Mouse (Mus musculus) stomach, embryonic 16.5 days (tissue): ENCODE results near the gene Nmt2. TPM values are rescaled to one million over a fixed set of nuclear protein-coding genes. Genes with fewer than 3 reads are reported as not detected.

ENCODE experiments used
- ATAC-seq: fragments of 200-750 bp; cut with Nextera tagmentation; 2 replicates; pipeline ENCODE4 v1.8.0; 2017; ENCODE audit warnings: moderate number of reproducible peaks, moderate TSS enrichment; ENCODE audit not compliant: insufficient read depth, low FRiP score
- H3K27ac ChIP-seq: fragments of 300-500 bp; sonication (generic); 2 replicates; pipeline ENCODE4 v1.5.1; 2014; ENCODE audit warnings: low read length
- H3K27me3 ChIP-seq: fragments of 300-500 bp; sonication (generic); 2 replicates; pipeline ENCODE4 v1.6.1; 2014; ENCODE audit warnings: low read length, control low read depth, mixed read lengths; ENCODE audit not compliant: control insufficient read depth, insufficient read depth
- H3K36me3 ChIP-seq: fragments of 300-500 bp; sonication (generic); 2 replicates; pipeline ENCODE4 v1.6.1; 2014; ENCODE audit warnings: low read length; ENCODE audit not compliant: control insufficient read depth, insufficient read depth
- H3K4me1 ChIP-seq: fragments of 300-500 bp; sonication (generic); 2 replicates; pipeline ENCODE4 v1.6.1; 2014; ENCODE audit warnings: low read length, control low read depth, mixed read lengths; ENCODE audit not compliant: control insufficient read depth, insufficient read depth
- H3K4me2 ChIP-seq: fragments of 300-500 bp; sonication (generic); 2 replicates; pipeline ENCODE4 v1.6.1; 2014; ENCODE audit warnings: low read depth, low read length, mixed read lengths
- H3K4me3 ChIP-seq: fragments of 300-500 bp; sonication (generic); replicated peaks from 2 replicates; pipeline ENCODE4 v1.5.1; 2014; ENCODE audit warnings: mild to moderate bottlenecking, low read length
- H3K9ac ChIP-seq: fragments of 300-500 bp; sonication (generic); 2 replicates; pipeline ENCODE4 v1.6.1; 2014; ENCODE audit warnings: low read length
- H3K9me3 ChIP-seq: fragments of 300-500 bp; sonication (generic); replicated peaks from 2 replicates; pipeline ENCODE4 v1.6.1; 2016; ENCODE audit warnings: low read length, control low read depth; ENCODE audit not compliant: control insufficient read depth
- WGBS: fragments of 180-500 bp; shearing (Covaris S2); extraction: QIAGEN DNeasy Blood & Tissue Kit; methylation state at CpG from one replicate; pipeline ENCODE4 v1.1.7; 2014; 5-methylcytosine and 5-hydroxymethylcytosine counted together
- polyA plus RNA-seq: library from polyadenylated mRNA; unstranded; fragments of >200 nt; fragmentation: Nextera tagmentation; extraction: Ambion mirVana; gene quantifications from 2 replicates; pipeline ENCODE4 v1.2.1, GENCODE M21; 2015

The Nmt2 gene
- polyA plus RNA-seq, 1 experiment from 2014 or later, result 36.7 TPM

GRCm38 (mm10) chr2:3305426-3306025 is 21.5 kb downstream of the Nmt2 start:
- H3K9me3 ChIP-seq, result no peaks in the 10 kb centered on the region
- no peak for ATAC-seq
- no peaks in the 10 kb centered on the region for H3K27me3 ChIP-seq
- 41% methylated on average over 3 of the region's 3 CpGs for WGBS
- peaks cover 3% of the 10 kb centered on the region for H3K36me3 ChIP-seq
- H3K4me1 ChIP-seq, result no peaks in the 10 kb centered on the region
- no peak overlapping the region for H3K9ac ChIP-seq
- no peak overlapping the region for H3K4me2 ChIP-seq
- H3K4me3 ChIP-seq, result no peak overlapping the region
- no peak overlapping the region for H3K27ac ChIP-seq

GRCm38 (mm10) chr2:3323132-3323531 is 39.1 kb downstream of the Nmt2 start:
- Histone ChIP-seq H3K4me3 (no peak overlapping the region), H3K4me2 (no peak overlapping the region), H3K4me1 (no peaks in the 10 kb centered on the region), H3K27me3 (no peaks in the 10 kb centered on the region), H3K9me3 (no peaks in the 10 kb centered on the region), H3K9ac (no peak overlapping the region), H3K27ac (no peak overlapping the region), H3K36me3 (peaks cover 15% of the 10 kb centered on the region; the same call in 1 of the 2 replicates)
- WGBS, result 71% methylated on average over 2 of the region's 2 CpGs
- no peak for ATAC-seq

GRCm38 (mm10) chr2:3324381-3325130 is 40.5 kb downstream of the Nmt2 start:
- H3K9me3 ChIP-seq, result no peaks in the 10 kb centered on the region
- H3K27me3 ChIP-seq, result no peaks in the 10 kb centered on the region
- peaks cover 23% of the 10 kb centered on the region; the same call in 1 of the 2 replicates for H3K36me3 ChIP-seq
- H3K27ac ChIP-seq, result no peak overlapping the region
- H3K4me2 ChIP-seq, result no peak overlapping the region
- 92% methylated on average over 7 of the region's 7 CpGs for WGBS
- no peak overlapping the region for H3K9ac ChIP-seq
- H3K4me1 ChIP-seq, result no peaks in the 10 kb centered on the region
- no peak overlapping the region for H3K4me3 ChIP-seq
- ATAC-seq, result no peak

- H3K27ac ChIP-seq, result no peak overlapping the region
- H3K4me1 ChIP-seq, result peaks cover 12% of the 10 kb centered on the region
- no peaks in the 10 kb centered on the region for H3K27me3 ChIP-seq
- no peak overlapping the region for H3K4me3 ChIP-seq
- no peak for ATAC-seq
- peaks cover 20% of the 10 kb centered on the region; the same call in 1 of the 2 replicates for H3K36me3 ChIP-seq
- H3K9ac ChIP-seq, result no peak overlapping the region
- H3K9me3 ChIP-seq, result no peaks in the 10 kb centered on the region
- no peak overlapping the region for H3K4me2 ChIP-seq
- WGBS, result 70% methylated on average over 1 of the region's 1 CpGs
Measured at GRCm38 (mm10) chr2:3326547-3326946, 42.5 kb downstream of the Nmt2 start.

- Histone ChIP-seq H3K36me3 (peaks cover 20% of the 10 kb centered on the region; the same call in 1 of the 2 replicates), H3K9me3 (no peaks in the 10 kb centered on the region), H3K27me3 (no peaks in the 10 kb centered on the region), H3K9ac (no peak overlapping the region), H3K4me1 (peaks cover 14% of the 10 kb centered on the region), H3K4me3 (no peak overlapping the region), H3K4me2 (no peak overlapping the region), H3K27ac (no peak overlapping the region)
- peak; percentile 56; the same call in 1 of the 2 replicates for ATAC-seq
- 24% methylated on average over 1 of the region's 1 CpGs for WGBS
Measured at GRCm38 (mm10) chr2:3327351-3327750, 43.3 kb downstream of the Nmt2 start.

- peaks cover 14% of the 10 kb centered on the region for H3K4me1 ChIP-seq
- H3K27ac ChIP-seq, result peak overlapping the region; percentile 35; the same call in 1 of the 2 replicates
- no peaks in the 10 kb centered on the region for H3K27me3 ChIP-seq
- no peaks in the 10 kb centered on the region for H3K9me3 ChIP-seq
- peaks cover 15% of the 10 kb centered on the region; the same call in 1 of the 2 replicates for H3K36me3 ChIP-seq
- WGBS, result 65% methylated on average over 5 of the region's 5 CpGs
- peak overlapping the region; percentile 82 for H3K9ac ChIP-seq
- no peak for ATAC-seq
- H3K4me3 ChIP-seq, result peak overlapping the region; percentile 69
- H3K4me2 ChIP-seq, result peak overlapping the region; percentile 56
Measured at GRCm38 (mm10) chr2:3331071-3331703, 47.2 kb downstream of the Nmt2 start.

GRCm38 (mm10) chr2:3332056-3332455 is 48.0 kb downstream of the Nmt2 start:
- peak overlapping the region; percentile 56 for H3K4me2 ChIP-seq
- peaks cover 15% of the 10 kb centered on the region; the same call in 1 of the 2 replicates for H3K36me3 ChIP-seq
- peak overlapping the region; percentile 82 for H3K9ac ChIP-seq
- no peaks in the 10 kb centered on the region for H3K9me3 ChIP-seq
- WGBS, result under 1% methylated on average over 21 of the region's 21 CpGs
- 0 out of 2 replicates have a peak, but pooled peaks cover 2% of the 10 kb centered on the region for H3K27me3 ChIP-seq
- no peak for ATAC-seq
- peak overlapping the region; percentile 66 for H3K27ac ChIP-seq
- H3K4me1 ChIP-seq, result peaks cover 14% of the 10 kb centered on the region
- H3K4me3 ChIP-seq, result peak overlapping the region; percentile 69

GRCm38 (mm10) chr2:3332484-3333242 is 48.7 kb downstream of the Nmt2 start, which contains the start of gene Rpp38:
TSS of gene Rpp38 (minus strand) at chr2:3332643.
- no peaks in the 10 kb centered on the region for H3K9me3 ChIP-seq
- peak within 1 kb of the TSS; percentile 82 for H3K9ac ChIP-seq
- peak within 1 kb of the TSS; percentile 66 for H3K27ac ChIP-seq
- 0 out of 2 replicates have a peak, but pooled peaks cover 2% of the 10 kb centered on the region for H3K27me3 ChIP-seq
- peaks cover 14% of the 10 kb centered on the region for H3K4me1 ChIP-seq
- peaks cover 12% of the 10 kb centered on the region; the same call in 1 of the 2 replicates for H3K36me3 ChIP-seq
- under 1% methylated on average over 45 of the region's 45 CpGs for WGBS
- peak within 1 kb of the TSS; percentile 69 for H3K4me3 ChIP-seq
- peak; percentile 98 for ATAC-seq
- H3K4me2 ChIP-seq, result peak within 1 kb of the TSS; percentile 56
